Mouse (Mus musculus): ENCODE measurements around the gene Cacul1. TPM values are rescaled to one million over a fixed set of nuclear protein-coding genes. Genes with fewer than 3 reads are reported as not detected.

The Cacul1 gene
- polyA plus RNA-seq, 2 experiments, result 4.7 to 6.7 TPM

GRCm38 (mm10) chr19:60543302-60543701 lies 37.5 kb downstream of the Cacul1 start:
- H3K4me1 ChIP-seq (replicated peaks; ENCODE audit: control insufficient read depth in 2 of 2, insufficient read depth in 2 of 2, low read length in 1 of 2), result no peaks in the 10 kb centered on the region
- H3K27ac ChIP-seq, result no peak overlapping the region
- no peaks in the 10 kb centered on the region for H3K27me3 ChIP-seq (ENCODE audit: control insufficient read depth, insufficient read depth, low read length)
- no peak overlapping the region for H3K9ac ChIP-seq (replicated peaks)
- WGBS (ENCODE audit: insufficient replicate concordance), result 75% methylated on average over 2 of the region's 2 CpGs
- no peaks in the 10 kb centered on the region for H3K9me3 ChIP-seq (ENCODE audit: control insufficient read depth, low read length)
- TF ChIP-seq EP300 (IDR thresholded peaks at IDR 0.05; ENCODE audit: low read depth), result no peak
- peak; percentile 34; the same call in 1 of the 2 replicates for TF ChIP-seq CTCF (IDR thresholded peaks at IDR 0.05; ENCODE audit: low read depth)
- H3K4me2 ChIP-seq (ENCODE audit: low read depth), result no peak overlapping the region
- H3K36me3 ChIP-seq (replicated peaks; ENCODE audit: control insufficient read depth, insufficient read depth, low read depth), result peaks cover 9% of the 10 kb centered on the region
- no peak for ATAC-seq (ENCODE audit: insufficient read depth)
- H3K4me3 ChIP-seq (ENCODE audit: insufficient read depth in 1 of 2, low read depth in 2 of 2, low read length in 2 of 2), result no peak overlapping the region
- DNase-seq (ENCODE audit: low read depth in 3 of 3, low spot score in 3 of 3), result no peak

GRCm38 (mm10) chr19:60531897-60532296 lies 48.9 kb downstream of the Cacul1 start:
- TF ChIP-seq CTCF (IDR thresholded peaks at IDR 0.05; ENCODE audit: low read depth), result no peak
- TF ChIP-seq EP300 (IDR thresholded peaks at IDR 0.05; ENCODE audit: low read depth), result no peak
- no peak overlapping the region for H3K4me2 ChIP-seq (ENCODE audit: low read depth)
- no peaks in the 10 kb centered on the region for H3K9me3 ChIP-seq (ENCODE audit: control insufficient read depth, low read length)
- H3K9ac ChIP-seq (replicated peaks), result no peak overlapping the region
- no peak overlapping the region for H3K27ac ChIP-seq
- no peak overlapping the region for H3K4me3 ChIP-seq (ENCODE audit: insufficient read depth in 1 of 2, low read depth in 2 of 2, low read length in 2 of 2)
- peaks cover 3% of the 10 kb centered on the region for H3K36me3 ChIP-seq (replicated peaks; ENCODE audit: control insufficient read depth, insufficient read depth, low read depth)
- WGBS (ENCODE audit: insufficient replicate concordance), result 77% methylated on average over 2 of the region's 2 CpGs
- no peaks in the 10 kb centered on the region for H3K4me1 ChIP-seq (replicated peaks; ENCODE audit: control insufficient read depth in 2 of 2, insufficient read depth in 2 of 2, low read length in 1 of 2)
- no peaks in the 10 kb centered on the region for H3K27me3 ChIP-seq (ENCODE audit: control insufficient read depth, insufficient read depth, low read length)
- no peak for ATAC-seq (ENCODE audit: insufficient read depth)
- no peak for DNase-seq (ENCODE audit: low read depth in 3 of 3, low spot score in 3 of 3)

GRCm38 (mm10) chr19:60530171-60530570 lies 50.7 kb downstream of the Cacul1 start:
- Histone ChIP-seq H3K9me3 (ENCODE audit: control insufficient read depth, low read length) (no peaks in the 10 kb centered on the region), H3K4me1 (replicated peaks; ENCODE audit: control insufficient read depth in 2 of 2, insufficient read depth in 2 of 2, low read length in 1 of 2) (no peaks in the 10 kb centered on the region), H3K4me3 (ENCODE audit: insufficient read depth in 1 of 2, low read depth in 2 of 2, low read length in 2 of 2) (no peak overlapping the region), H3K36me3 (replicated peaks; ENCODE audit: control insufficient read depth, insufficient read depth, low read depth) (peaks cover 3% of the 10 kb centered on the region), H3K4me2 (ENCODE audit: low read depth) (no peak overlapping the region), H3K9ac (replicated peaks) (no peak overlapping the region), H3K27me3 (ENCODE audit: control insufficient read depth, insufficient read depth, low read length) (no peaks in the 10 kb centered on the region), H3K27ac (no peak overlapping the region)
- TF ChIP-seq CTCF (IDR thresholded peaks at IDR 0.05; ENCODE audit: low read depth), result no peak
- TF ChIP-seq EP300 (IDR thresholded peaks at IDR 0.05; ENCODE audit: low read depth), result no peak
- ATAC-seq (ENCODE audit: insufficient read depth) (no peak), DNase-seq (ENCODE audit: low read depth in 3 of 3, low spot score in 3 of 3) (no peak)
- 72% methylated on average over 1 of the region's 1 CpGs for WGBS (ENCODE audit: insufficient replicate concordance)

GRCm38 (mm10) chr19:60529302-60529701 lies 51.5 kb downstream of the Cacul1 start:
- no peaks in the 10 kb centered on the region for H3K4me1 ChIP-seq (replicated peaks; ENCODE audit: control insufficient read depth in 2 of 2, insufficient read depth in 2 of 2, low read length in 1 of 2)
- no peak overlapping the region for H3K9ac ChIP-seq (replicated peaks)
- H3K4me2 ChIP-seq (ENCODE audit: low read depth), result no peak overlapping the region
- peaks cover 3% of the 10 kb centered on the region for H3K36me3 ChIP-seq (replicated peaks; ENCODE audit: control insufficient read depth, insufficient read depth, low read depth)
- no peaks in the 10 kb centered on the region for H3K9me3 ChIP-seq (ENCODE audit: control insufficient read depth, low read length)
- DNase-seq (ENCODE audit: low read depth in 3 of 3, low spot score in 3 of 3) (no peak), ATAC-seq (ENCODE audit: insufficient read depth) (no peak)
- no peak overlapping the region for H3K27ac ChIP-seq
- no peaks in the 10 kb centered on the region for H3K27me3 ChIP-seq (ENCODE audit: control insufficient read depth, insufficient read depth, low read length)
- 43% methylated on average over 1 of the region's 1 CpGs for whole genome bisulfite sequencing (ENCODE audit: insufficient replicate concordance)
- TF ChIP-seq CTCF (IDR thresholded peaks at IDR 0.05; ENCODE audit: low read depth), result no peak
- TF ChIP-seq EP300 (IDR thresholded peaks at IDR 0.05; ENCODE audit: low read depth), result no peak
- no peak overlapping the region for H3K4me3 ChIP-seq (ENCODE audit: insufficient read depth in 1 of 2, low read depth in 2 of 2, low read length in 2 of 2)

- H3K9me3 ChIP-seq (ENCODE audit: control insufficient read depth, low read length), result no peaks in the 10 kb centered on the region
- ATAC-seq (ENCODE audit: insufficient read depth) (no peak), DNase-seq (ENCODE audit: low read depth in 3 of 3, low spot score in 3 of 3) (no peak)
- no peaks in the 10 kb centered on the region for H3K27me3 ChIP-seq (ENCODE audit: control insufficient read depth, insufficient read depth, low read length)
- no peak overlapping the region for H3K27ac ChIP-seq
- TF ChIP-seq CTCF (IDR thresholded peaks at IDR 0.05; ENCODE audit: low read depth) (no peak), EP300 (IDR thresholded peaks at IDR 0.05; ENCODE audit: low read depth) (no peak)
- WGBS (ENCODE audit: insufficient replicate concordance), result 64% methylated on average over 3 of the region's 3 CpGs
- no peak overlapping the region for H3K9ac ChIP-seq (replicated peaks)
- H3K4me3 ChIP-seq (ENCODE audit: insufficient read depth in 1 of 2, low read depth in 2 of 2, low read length in 2 of 2), result no peak overlapping the region
- no peaks in the 10 kb centered on the region for H3K4me1 ChIP-seq (replicated peaks; ENCODE audit: control insufficient read depth in 2 of 2, insufficient read depth in 2 of 2, low read length in 1 of 2)
- no peak overlapping the region for H3K4me2 ChIP-seq (ENCODE audit: low read depth)
- H3K36me3 ChIP-seq (replicated peaks; ENCODE audit: control insufficient read depth, insufficient read depth, low read depth), result no peaks in the 10 kb centered on the region; the same call in 1 of the 2 replicates
Measured at GRCm38 (mm10) chr19:60528602-60529001, 52.2 kb downstream of the Cacul1 start.
